Mouse (Mus musculus): Measurements from ENCODE around the gene Tsen54. TPM values are rescaled to one million over a fixed set of nuclear protein-coding genes. Genes with fewer than 3 reads are reported as not detected.

Gene Tsen54
- 10 to 100 TPM; 17.1 to 21.4 TPM for total RNA-seq (2021)
- long read RNA-seq, experiment 1, transcript Tsen54-201 (11 exons, 1,979 nt): major isoform, 17 of 33 reads
- long read RNA-seq, experiment 1, partial matches to known transcripts: 8 of 33 reads
- long read RNA-seq, experiment 1, other reads (novel, unspliced or antisense): 8 of 33 reads
- long read RNA-seq, experiment 2, transcript Tsen54-201 (11 exons, 1,979 nt): major isoform, 9 of 22 reads
- long read RNA-seq, experiment 2, partial matches to known transcripts: 6 of 22 reads
- long read RNA-seq, experiment 2, other reads (novel, unspliced or antisense): 7 of 22 reads

DNA sequence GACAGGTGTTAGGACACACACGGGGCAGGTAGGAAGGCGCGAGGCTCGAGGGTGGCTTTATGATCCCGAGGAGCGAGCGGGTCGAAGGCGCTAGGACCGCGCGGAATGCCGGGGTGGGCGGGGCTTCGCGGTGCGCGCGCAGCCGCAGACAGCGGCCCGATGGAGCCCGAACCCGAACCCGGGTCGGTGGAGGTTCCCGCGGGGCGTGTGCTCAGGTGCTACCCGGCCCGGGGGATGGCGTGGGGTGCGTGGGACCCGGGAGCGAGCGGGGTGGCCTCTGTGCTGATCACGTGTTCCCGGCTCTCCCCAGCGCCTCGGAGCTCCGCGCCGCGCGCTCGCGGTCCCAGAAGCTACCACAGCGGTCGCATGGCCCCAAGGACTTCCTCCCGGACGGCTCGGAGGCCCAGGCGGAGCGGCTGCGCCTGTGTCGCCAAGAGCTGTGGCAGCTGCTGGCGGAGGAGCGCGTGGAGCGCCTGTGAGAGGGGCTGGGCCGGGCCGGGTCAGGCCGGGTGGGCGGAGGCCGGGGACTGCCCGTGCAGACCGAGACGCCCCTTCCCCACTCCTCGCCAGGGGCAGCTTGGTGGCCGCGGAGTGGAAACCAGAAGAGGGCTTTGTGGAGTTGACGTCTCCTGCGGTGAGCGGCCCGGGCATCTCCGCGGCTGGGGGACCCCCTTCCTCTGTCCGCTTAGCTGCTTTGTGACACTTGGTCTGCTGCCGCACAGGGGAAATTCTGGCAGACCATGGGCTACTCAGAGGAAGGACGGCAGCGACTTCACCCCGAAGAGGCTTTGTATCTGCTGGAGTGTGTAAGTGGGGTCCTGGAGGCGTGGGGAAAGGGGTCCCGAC lies at the start of gene Tsen54:
Gene Tsen54, plus strand, starts transcription at position 120 of the 846 bp plus-strand sequence.
- DNase-seq: peak; percentile 91 to 93

DNA sequence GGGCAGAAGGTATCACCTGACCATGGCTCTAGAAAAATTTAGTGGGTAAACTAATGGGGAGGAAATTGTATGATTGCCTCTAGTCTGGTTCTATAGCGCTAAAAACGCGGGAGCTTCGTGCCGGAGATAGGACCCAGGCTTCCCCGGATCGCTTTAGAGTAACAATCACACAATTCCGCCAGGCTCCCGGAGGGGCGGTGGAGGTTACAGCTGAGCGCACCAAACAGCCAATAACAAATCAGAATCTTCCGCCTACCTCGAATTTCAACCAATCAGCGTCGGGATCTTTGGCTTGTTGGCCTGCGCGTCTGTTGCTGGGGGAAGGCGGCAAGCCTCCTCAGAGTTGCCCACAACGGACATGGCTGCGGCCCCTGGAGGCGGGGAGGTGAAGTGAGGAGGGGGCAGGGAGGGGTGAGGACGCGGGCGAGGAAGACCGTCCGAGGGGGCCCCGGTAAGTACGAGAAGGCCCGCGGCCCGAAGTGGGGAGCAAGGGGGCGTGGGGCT lies 49.4 kb upstream of the Tsen54 start, which contains the start of gene Tmem94:
Gene Tmem94, plus strand, starts transcription at position 331 of the 504 bp plus-strand sequence.
- peak; percentile 95 to 96 for DNase-seq

DNA sequence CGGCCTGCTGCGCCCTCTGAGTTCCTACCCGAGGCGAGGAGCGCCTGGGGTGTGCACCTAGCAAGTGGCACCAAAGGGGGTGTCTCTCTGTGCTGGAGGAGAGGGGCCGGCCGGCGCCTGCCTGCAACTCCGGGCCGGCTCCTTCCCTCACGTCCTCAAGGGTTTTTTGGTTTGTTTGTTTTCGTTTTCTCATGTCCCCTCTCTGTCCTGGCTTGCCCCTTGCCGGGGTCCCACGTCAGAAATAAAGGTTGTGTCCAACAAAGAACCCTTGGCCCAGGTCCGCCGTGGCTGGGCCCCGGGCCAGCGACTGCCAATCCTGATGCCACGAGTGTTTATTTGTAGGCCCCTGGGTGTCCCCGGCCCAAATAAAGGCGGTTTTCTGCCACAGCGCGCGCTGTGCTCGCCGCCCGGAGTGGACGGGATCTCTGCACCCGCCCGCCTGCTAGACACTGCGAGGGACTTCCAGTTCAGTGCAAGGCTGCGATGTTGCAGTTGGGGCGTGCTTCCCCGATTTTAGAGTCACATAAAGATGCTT lies 48.9 kb upstream of the Tsen54 start:
- DNase-seq: peak; percentile 64 to 73

DNA sequence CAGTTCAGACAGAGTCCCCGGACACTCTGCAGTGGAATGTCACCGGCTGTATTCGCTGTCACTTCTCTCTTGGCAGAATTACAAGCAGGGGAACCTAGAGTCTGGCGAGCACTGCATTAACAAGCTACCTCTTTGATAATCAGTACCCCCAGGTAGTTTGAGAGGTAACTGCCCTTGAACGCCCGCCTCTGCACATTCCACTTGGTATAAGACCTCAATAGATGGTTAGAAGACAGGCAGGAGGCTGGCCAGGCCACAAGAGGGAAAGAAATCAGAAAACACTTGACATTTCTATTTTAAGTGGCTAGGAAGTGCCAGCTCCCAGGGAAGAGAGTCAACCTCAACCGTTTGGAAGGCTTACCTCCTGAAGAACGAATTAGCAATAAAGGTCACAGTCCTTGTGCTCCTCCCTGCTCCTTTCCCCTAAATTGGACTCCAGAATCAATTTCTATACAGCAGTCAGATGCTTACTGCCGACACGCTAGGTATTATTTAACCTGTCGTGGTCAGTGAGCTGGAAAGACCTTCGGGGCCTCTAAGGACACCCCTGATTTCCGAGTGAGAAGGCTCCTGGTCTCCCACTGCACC lies 48.1 kb upstream of the Tsen54 start:
- no peak for DNase-seq

DNA sequence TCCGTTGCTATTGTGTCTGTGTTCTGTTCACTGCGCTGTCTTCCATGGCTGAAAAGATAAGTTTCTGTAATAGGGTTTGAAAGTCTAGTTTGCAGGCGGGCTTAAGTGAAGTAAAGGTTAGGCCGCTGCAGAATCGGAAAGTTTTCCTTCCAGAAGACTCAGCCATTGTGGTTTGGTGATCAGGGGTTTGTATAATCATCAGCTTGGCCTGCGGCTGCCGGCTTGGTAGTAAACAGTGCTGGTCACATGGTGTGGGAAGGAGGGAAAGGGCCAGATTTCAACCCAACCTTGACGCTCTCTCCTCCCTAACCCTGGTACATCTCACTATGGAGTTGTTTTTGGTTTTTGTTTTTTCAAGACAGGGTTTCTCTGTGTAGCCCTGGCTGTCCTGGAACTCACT lies 47.5 kb upstream of the Tsen54 start:
- no peak for DNase-seq

DNA sequence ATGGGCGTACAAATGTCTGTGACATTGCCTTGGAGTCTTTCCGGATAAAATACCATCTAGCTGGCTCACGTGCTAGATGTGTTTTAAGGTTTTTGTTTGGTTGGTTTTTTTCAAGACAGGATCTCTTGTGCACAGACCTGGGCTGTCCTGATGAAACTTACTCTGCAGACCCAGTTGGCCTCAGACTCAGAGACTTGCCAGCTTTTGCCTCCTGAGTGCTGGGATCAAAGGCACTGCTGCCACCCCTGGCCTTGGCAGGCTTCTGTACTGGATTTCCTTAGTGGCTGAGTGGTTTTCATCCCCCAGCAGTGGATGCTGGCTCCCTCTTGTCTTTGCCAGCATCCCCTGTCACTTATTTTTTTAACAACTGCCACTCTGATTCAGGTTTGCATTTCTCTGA lies 45.6 kb upstream of the Tsen54 start:
- DNase-seq: peak in 1 of 2 experiments; percentile 63

DNA sequence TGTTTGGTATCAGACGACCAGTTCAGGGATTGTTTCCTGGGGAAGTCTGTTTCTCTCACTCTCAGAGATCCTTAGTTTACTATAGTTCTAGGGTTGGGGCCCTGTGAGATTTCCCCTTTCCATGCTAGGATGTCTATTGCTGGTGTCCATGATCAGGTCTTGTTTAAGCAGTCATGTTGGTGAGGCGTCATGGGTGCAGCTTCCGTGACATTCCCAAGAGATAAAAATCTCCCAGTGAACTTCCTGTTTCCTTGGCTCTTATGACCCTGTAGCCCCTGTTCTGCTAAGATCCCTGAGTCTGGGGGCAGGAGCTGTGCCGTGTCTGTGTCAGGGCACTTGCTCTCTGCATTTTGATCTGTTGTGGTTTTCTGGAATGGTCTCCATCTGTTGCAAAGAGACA lies 39.9 kb upstream of the Tsen54 start:
- no peak for DNase-seq

DNA sequence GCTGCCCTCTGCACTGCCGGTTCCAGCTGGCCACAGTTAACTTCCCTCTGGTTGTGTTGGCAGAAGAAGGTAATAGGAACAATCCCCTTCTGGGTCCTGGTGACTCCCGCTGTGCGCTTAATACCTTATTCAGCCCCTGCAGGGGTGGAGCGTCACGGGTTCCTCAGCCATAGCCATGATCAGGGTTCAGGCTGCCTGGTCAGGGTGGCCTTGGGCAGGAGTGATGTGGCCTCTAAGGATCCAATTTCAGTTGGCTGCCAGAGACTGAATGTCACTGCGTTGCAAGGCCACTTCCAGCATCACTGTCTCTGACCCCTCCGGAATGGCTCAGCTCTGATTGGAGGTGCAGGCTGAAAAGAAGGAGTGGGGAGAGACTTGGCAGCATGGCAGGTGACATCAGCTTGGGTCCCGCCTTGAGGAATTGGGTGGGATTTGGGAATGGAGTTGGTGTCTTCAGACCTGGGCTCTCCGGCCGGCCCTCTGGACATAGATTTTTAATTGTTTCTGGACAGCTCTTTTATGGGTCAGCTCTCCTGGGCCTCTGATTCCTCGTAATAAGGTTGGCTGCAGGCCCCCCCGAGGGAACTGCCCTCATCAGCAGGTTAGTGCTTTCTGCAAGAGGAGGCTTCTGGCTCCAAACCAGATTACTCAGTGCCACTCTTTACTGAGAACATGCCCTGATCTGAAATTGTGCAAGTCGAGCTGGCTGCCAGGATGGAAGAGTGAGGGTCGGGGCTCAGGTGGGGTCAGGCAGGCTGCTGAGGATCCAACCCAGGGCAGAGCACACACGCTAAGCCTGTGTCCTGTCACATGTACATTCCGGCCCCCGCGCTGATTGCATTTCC lies 38.5 kb upstream of the Tsen54 start:
- peak; percentile 89 for DNase-seq

DNA sequence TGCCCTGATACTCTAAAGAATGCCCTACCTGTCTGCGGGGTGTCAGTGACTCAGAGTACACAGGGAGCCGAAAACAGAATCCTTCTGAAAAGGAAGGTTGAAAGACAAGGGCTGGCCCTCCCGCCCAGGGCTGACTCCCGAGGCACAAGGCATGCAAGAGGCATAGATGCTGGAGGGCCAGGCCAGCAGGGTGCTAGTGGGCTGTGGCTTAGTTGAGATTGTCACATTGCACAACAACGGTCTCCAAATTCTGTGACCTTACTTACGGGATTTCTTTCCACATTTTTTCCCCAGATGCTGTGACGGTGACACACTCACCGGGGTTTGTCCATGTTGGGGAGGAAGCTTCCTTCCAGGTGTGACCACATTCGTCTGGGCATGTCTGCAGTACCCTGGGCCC lies 37.6 kb upstream of the Tsen54 start:
- DNase-seq: peak; percentile 54 to 64

DNA sequence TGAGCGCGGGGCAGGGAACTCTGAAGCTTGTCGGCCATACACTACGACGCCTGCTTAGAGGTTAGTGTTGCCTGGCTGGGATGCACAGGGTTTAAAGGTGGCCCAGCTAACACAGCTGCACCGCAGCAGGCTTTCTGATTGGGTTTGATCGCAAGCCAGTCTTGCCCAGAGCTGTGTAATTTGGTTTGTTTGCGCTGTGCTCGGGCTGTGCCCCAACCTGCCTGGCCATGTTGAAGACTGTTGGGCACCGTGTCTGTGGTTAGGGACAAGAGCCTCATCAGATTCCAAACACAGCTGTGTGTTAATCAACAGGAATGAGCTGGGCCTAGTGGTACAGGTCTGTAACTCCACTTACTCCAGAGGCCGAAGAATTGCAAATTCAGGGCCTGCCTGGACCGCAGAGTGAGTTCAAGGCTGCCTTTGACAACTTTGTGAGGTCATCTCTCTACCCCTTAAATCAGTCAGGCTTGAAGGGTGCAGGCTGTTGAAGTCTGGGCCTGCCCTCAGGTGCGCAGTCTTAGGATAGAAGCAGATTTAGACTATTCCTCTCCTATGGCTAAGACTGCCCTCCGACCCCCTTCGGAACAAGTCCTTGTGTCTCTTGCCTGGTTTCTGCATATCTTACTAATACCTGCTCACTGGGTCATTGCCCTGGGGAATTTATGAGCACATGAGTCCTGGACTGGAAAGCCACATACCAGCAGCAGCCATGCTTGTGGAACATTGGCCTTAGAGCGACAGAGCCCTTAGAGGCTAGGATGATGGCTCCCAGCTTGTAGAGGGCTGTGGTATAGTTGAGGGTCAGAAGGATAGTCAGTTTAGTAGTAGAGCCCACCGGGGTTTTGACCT lies 36.8 kb upstream of the Tsen54 start:
- DNase-seq: no peak

DNA sequence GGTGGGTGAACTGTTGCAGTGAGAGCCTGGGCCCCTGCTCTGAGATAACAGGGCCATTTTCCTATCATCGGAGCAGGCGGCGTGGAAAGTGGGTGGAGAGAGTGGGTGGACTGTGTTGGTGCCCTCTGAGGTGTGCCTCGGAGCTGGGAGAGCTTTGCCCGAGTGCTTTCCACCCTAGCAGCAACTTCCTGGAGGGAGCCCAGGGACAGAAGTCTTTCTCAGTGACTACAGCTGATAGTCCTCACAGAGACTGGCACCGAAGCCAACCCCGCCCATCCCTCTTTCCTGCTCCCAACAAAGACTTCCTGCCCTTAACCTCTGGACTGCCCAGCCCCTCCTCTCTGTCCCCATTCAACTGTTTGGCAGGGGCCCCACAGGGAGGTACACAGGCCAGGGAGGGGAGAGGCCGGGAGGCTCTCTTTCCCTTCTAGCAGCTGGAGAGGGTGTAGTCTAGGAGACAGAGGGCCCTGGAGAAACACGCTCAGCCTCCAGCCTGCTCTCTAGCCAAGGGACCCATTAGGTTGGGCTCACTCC lies 35.4 kb upstream of the Tsen54 start:
- peak; percentile 92 to 93 for DNase-seq

DNA sequence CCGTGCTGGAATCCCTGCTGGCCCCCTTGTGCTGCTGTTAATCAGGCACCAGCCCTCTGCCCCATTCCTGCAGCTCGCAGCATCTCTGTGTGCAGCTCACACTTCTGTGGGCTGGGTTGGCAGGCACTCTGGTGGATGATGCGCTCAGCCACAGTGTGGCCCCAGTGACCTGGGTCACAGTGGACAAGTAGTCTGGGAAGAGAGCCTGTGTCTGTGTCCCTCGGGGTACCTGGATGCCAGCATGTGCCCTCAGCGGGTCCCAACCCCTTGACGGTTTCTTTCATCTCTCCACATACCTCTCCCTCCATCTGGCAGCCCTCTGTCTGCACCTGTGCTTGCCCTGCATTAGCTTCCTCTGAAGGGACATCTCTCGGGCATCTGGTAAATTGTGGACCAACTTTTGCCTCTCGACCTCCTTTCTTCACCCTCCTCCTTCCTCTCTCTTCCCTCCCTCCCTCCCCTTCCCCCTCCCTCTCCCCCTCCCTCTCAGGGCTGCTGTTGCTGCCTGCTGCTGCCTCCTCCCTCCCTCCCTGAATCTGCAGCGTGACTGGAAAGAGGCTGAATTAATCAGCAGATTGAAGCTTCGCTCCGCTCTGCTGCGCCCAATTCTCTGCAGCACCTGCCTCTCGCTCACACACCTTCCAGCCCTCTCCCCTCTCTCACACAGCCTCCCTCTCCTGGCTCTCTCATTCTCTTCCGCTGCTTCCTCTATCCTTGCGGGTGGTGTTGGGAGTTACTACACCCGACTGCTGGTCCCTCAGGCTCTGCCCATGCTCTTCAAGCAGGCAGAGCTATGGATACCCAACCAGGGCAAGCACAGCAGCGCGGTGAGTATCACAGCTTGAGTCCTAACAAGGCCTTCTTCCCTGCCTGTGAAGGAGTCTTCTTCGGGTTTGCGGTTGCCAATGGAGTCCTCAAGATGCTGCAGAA lies 34.1 kb upstream of the Tsen54 start:
- DNase-seq: no peak

DNA sequence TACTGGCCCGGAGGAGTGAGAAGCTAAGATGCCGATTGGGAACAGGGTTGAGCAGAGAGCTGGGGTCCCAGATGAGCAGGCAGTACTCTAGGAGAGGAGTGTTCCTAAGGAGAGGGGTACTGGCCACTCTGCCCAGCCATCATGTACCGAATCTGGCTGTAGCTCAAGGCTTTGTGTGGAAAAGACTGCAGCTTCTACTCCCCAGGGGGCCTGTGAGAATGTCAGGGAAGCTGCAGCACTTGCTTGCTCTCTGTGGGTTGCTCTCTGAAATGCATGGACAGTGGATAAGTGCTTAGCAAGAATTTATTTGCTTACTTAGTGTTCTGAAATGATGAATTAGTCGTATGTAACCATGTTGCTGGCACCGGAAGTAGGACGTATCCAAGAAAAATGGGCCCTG lies 28.1 kb upstream of the Tsen54 start:
- no peak for DNase-seq

DNA sequence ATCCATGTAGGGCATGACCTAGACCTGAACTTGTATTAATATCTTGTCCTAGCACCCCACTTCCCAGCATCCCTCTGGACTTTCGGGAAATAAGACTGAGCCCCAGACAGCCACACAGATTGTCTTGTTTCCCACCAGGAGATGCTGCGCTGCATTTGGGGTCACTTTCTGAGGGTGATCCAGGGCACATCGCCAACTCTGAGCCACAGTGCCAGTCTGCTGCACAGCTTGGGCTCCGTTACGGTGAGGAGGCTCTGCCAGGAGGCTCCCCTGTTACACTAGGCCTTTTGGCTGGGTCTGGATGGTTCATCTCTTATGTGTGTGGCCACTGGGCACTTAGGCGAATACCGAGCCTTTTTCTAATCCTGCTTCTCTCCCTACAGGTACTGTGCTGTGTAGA lies 24.7 kb upstream of the Tsen54 start:
- no peak for DNase-seq

DNA sequence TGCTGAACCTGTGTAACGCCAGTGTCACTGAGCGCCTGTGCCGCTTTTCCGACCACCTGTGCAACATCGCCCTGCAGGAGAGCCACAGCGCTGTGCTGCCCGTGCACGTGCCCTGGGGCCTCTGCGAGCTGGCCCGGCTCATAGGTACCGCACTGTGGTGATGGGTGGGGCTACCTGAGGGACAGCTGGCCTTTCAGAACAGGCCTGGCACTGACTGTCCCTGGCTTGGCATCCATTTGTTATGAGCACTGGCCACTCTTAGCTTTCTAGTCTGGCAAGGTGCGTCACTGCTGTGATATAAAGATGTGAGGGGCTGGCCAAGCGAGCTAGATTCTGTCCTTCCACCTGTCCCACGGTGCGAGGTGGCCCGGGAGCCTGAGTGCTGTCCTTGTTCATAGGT lies 22.6 kb upstream of the Tsen54 start:
- DNase-seq: no peak

DNA sequence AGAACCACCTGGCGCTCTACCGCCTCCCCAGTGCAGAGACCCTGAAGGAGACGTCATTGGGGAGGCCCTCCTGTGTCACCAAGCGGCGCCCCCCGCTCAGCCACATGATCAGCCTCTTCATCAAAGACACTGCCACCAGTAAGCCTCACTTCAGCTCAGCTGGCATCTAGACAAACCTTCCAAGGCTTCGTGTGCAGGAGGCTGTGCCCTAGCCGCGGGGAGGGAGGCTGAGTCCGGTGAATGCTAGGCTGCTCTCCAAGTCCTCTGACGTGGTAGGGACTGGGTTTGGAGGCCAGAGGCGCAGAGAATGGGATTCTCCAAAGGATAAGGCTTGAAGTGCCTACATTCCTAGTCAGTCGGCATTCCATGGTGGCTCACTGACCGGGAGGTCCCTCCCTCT lies 22.2 kb upstream of the Tsen54 start:
- peak; percentile 85 to 86 for DNase-seq

DNA sequence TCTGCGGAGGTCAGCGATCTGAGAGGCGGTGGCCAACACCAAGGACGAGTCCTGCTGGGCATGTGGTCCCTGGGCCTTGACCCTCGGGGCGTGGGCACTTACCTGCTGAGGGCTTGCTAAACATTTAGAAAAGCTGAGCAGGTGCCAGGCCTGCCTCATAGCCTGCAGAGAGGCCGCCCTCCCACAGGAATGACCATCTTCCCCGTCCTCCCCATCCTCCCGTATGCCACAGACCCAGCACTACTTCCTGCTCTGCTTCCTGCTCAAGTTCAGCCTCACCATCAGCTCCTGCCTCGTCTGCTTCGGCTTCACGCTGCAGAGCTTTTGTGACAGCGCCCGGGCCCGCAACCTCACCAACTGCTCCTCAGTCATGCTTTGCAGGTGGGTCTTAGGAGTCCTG lies 17.6 kb upstream of the Tsen54 start:
- no peak for DNase-seq

DNA sequence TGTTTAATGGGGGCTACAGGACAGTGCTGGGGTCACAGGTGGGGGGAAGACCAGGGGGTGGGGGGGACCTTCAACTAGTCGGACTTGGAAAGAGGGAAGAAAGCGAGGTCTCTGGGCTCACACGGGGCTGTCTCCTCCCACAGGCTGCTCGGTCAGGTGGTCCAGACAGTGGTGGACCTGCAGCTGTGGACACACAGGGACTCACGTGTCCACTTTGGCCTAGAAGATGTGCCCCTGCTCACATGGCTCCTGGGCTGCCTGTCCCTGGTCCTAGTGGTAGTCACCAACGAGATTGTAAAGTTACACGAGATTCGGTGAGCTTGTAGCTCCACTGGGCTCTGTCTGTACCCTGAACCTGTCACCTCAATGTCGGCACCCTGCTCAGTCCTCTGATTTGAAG lies 16.9 kb upstream of the Tsen54 start:
- no peak for DNase-seq

DNA sequence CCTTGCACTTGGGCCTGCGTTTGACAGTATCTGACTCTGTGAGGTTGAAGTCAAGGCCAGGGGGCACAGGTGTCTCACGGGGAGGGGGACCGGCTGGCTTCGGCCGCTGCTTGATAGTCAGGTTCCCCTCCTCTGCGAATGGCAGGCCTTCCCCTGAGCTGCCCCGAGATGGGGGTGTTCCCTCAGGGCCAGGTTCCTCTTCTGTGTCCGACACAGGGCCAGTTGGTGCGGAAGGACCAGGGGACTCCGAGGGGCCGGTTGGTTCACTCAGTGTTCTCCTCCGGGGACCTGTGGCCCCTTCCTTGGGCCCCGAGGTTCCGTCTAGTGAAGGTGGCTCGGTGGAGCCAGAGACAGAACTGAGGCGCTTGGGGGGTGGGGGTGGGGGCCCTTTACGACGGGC lies 13.5 kb upstream of the Tsen54 start:
- no peak for DNase-seq

Measured in adrenal gland, postnatal 36 days (tissue).